ENCODE assay signal across 12 mouse cellular contexts in genomic region chr1:153585752-153586151, GRCm38 (mm10). TPM values are rescaled to one million over a fixed set of nuclear protein-coding genes. Genes with fewer than 3 reads are reported as not detected.
DNase-seq lines count a peak whose midpoint lies in the region; ATAC-seq and TF ChIP-seq lines count a peak whose summit lies in the region.
"Had no signal": no experiment of that assay in that cellular context is flagged by ENCODE, and none has a peak within 500 bp of the region (broad histone marks: within the 10 kb centered on the region; RNA-seq: fewer than 3 reads in every experiment).

No protein-coding gene starts in this region.

- intact Hi-C loops in heart, postnatal 10 days (cut with DNase I), result no loop called here
- intact Hi-C loops in gastrocnemius, postnatal 36 days (cut with DNase I), result no loop called here

- peaks cover 6% of the 10 kb centered on the region for H3K4me1 ChIP-seq in lung, adult 2 months (ENCODE audit: control insufficient read depth, insufficient read depth, low read length)
- H3K4me1 ChIP-seq: kidney, embryonic 15.5 days; midbrain, embryonic 15.5 days had no signal

- ATAC-seq in common myeloid progenitor, adult 5-6 weeks (replicated peaks; ENCODE audit: low read depth, poor library complexity, severe bottlenecking), result peak; percentile 45
- ATAC-seq: midbrain, embryonic 15.5 days had no signal

- DNase-seq in lung, adult 2 months, result peak; percentile 10
- DNase-seq in lung, postnatal 14 days, result no peak
- peak; percentile 16 to 17 for DNase-seq in heart, postnatal 10 days
- no peak for DNase-seq in adrenal gland, adult 2 months
- no peak for DNase-seq in retina, postnatal 1 day
- no peak for DNase-seq in gastrocnemius, postnatal 36 days
- DNase-seq: adrenal gland, postnatal 36 days; cerebellum, postnatal 10 days had no signal

- no peak for TF ChIP-seq CTCF in lung, adult 2 months (IDR thresholded peaks at IDR 0.05; ENCODE audit: insufficient read depth, low read length)

- 39% methylated on average over 2 of the region's 2 CpGs for WGBS in lung, adult 2 months

- no peak for TF ChIP-seq POLR2A in lung, adult 2 months (IDR thresholded peaks at IDR 0.05; ENCODE audit: borderline replicate concordance, extremely low read depth, low read depth, low read length)

- no peak overlapping the region for H3K4me3 ChIP-seq in lung, adult 2 months (replicated peaks; ENCODE audit: extremely low read depth, low read depth, low read length)
- H3K4me3 ChIP-seq: kidney, embryonic 15.5 days; midbrain, embryonic 15.5 days had no signal

RNA-seq across cellular contexts. Expression of gene Npl, which starts 35.9 kb away (rescaled TPM):
- polyA plus RNA-seq in lung, adult 2 months (2012; rRNA removed), result 1.0 and 1.1 TPM in 2 replicates
- 12.2 and 17.9 TPM in 2 replicates for total RNA-seq in common myeloid progenitor, adult 5-6 weeks (2017)
- 1 to 10 TPM; 2.4 to 2.6 TPM for total RNA-seq in heart, postnatal 10 days (2021)
- 1 to 10 TPM; 2.9 to 8.3 TPM for total RNA-seq in adrenal gland, adult 2 months (2021)
- 0.15 and 0.16 TPM in 2 replicates for polyA plus RNA-seq in adrenal gland, adult 2 months (2012; rRNA removed)
- 1 to 10 TPM; 1.7 to 1.9 TPM for total RNA-seq in gastrocnemius, postnatal 36 days (2021)
- total RNA-seq: MEL had no signal

Comparison
In these comparisons a context has a peak if more than half of its experiments do, and no peak if none do; other contexts are left out.
1. DNase-seq: peak in lung, adult 2 months (single experiment) and heart, postnatal 10 days (2 of 2); none in lung, postnatal 14 days (single experiment), adrenal gland, adult 2 months (single experiment), retina, postnatal 1 day (single experiment) and gastrocnemius, postnatal 36 days (0 of 2).